Mouse (Mus musculus) erythroblast, embryonic 14.5 days (primary cell): ENCODE results near the gene Oard1.

Experiments used
- GATA1 ChIP-seq: IDR thresholded peaks from 2 replicates; pipeline ENCODE4 v1.6.1; 2012; ENCODE audit warnings: low read length, inconsistent platforms, mixed read lengths
- TAL1 ChIP-seq: IDR thresholded peaks from 3 replicates; pipeline ENCODE4 v1.6.1; 2012; ENCODE audit warnings: low read length, inconsistent platforms, mixed read lengths

GRCm38 (mm10) chr17:48457971-48458653 lies 48.3 kb downstream of the Oard1 start:
- no peak for TF ChIP-seq GATA1
- no peak for TF ChIP-seq TAL1
